ENCODE assay signal across 8 mouse cellular contexts in genomic region chr14:20640644-20641437, GRCm38 (mm10). TPM values are rescaled to one million over a fixed set of nuclear protein-coding genes. Genes with fewer than 3 reads are reported as not detected.
DNase-seq lines count a peak whose midpoint lies in the region; ATAC-seq and TF ChIP-seq lines count a peak whose summit lies in the region.

Usp54 (minus strand) TSS chr14:20641063.

- CTCF ChIA-PET in Patski (lab: Charles Lee): interaction anchor here (1.1 to 1.4 kb wide), 3 partner anchors 18 to 65 kb away, joined by 3 read pairs; no protein-coding TSS in a partner anchor

- POLR2A ChIA-PET in Patski (lab: Charles Lee): interaction anchor here (0.6 to 1.2 kb wide), 5 partner anchors 9 to 941 kb away, joined by 3 to 5 read pairs (median 3); no protein-coding TSS in a partner anchor

- no peaks in the 10 kb centered on the region for H3K36me3 ChIP-seq in hindbrain, embryonic 14.5 days (replicated peaks; ENCODE audit: control insufficient read depth, insufficient read depth)

- WGBS in hindbrain, embryonic 14.5 days: under 1% methylated on average over 73 of the region's 73 CpGs

- no peaks in the 10 kb centered on the region for H3K27me3 ChIP-seq in Patski
- no peaks in the 10 kb centered on the region for H3K27me3 ChIP-seq in hindbrain, embryonic 14.5 days (ENCODE audit: control insufficient read depth, insufficient read depth, low read length)

- H3K9me3 ChIP-seq in hindbrain, embryonic 14.5 days (ENCODE audit: control insufficient read depth, low read length): no peaks in the 10 kb centered on the region

- in situ Hi-C loops in Patski (cut with MboI; ENCODE audit: low pct_unique_long_range_greater_than_20kb): no loop called here

- H3K4me1 ChIP-seq in hindbrain, embryonic 14.5 days (replicated peaks; ENCODE audit: control insufficient read depth, insufficient read depth, low read length): peaks cover 6% of the 10 kb centered on the region; the same call in 1 of the 2 replicates

- DNase-seq in Patski (ENCODE audit: low read depth, low spot score): peak; percentile 77
- DNase-seq in cerebellum, postnatal 14 days: peak; percentile 98 to 99
- peak; percentile 96 to 97 for DNase-seq in frontal cortex, postnatal 25 days (ENCODE audit: low spot score in 2 of 2)
- peak; percentile 99 for DNase-seq in hindbrain, embryonic 14.5 days (ENCODE audit: low spot score)
- DNase-seq in layer of hippocampus, postnatal 36 days: peak; percentile 95 to 96
- peak; percentile 99 for DNase-seq in lung, postnatal 36 days
- peak; percentile 99 for DNase-seq in retina, postnatal 1 day
- DNase-seq in urinary bladder, adult 18-20 months (ENCODE audit: low spot score in 2 of 2): peak; percentile 92 to 94

- peak within 1 kb of the TSS; percentile 89 for H3K4me2 ChIP-seq in hindbrain, embryonic 14.5 days (replicated peaks)

- TF ChIP-seq CTCF in Patski (IDR thresholded peaks at IDR 0.05): no peak

- ATAC-seq in Patski: peak; percentile 94
- peak; percentile 96 for ATAC-seq in hindbrain, embryonic 14.5 days (ENCODE audit: low FRiP score)

- peak within 1 kb of the TSS; percentile 74 for H3K4me3 ChIP-seq in hindbrain, embryonic 14.5 days (replicated peaks; ENCODE audit: low read length)

- peak within 1 kb of the TSS; percentile 87 for H3K9ac ChIP-seq in hindbrain, embryonic 14.5 days

- H3K27ac ChIP-seq in hindbrain, embryonic 14.5 days: peak within 1 kb of the TSS; percentile 97

RNA-seq across cellular contexts. Expression of gene Usp54, which starts in this region (rescaled TPM):
- 21.6 TPM for polyA plus RNA-seq in Patski (2021)
- polyA plus RNA-seq in hindbrain, embryonic 14.5 days (2014; fragmentation: Nextera tagmentation; extraction: Ambion mirVana): 13.1 and 13.2 TPM in 2 replicates
- total RNA-seq in layer of hippocampus, postnatal 36 days (2021): 10 to 100 TPM; 49.1 to 57.8 TPM

Comparison
In these comparisons a context has a peak if more than half of its experiments do, and no peak if none do; other contexts are left out.
1. Peak in every context shown above with its lines: DNase-seq, ATAC-seq, H3K4me3 ChIP-seq and H3K27ac ChIP-seq.